ENCODE assay signal across 19 mouse cellular contexts in genomic region chr1:134336958-134337710, GRCm38 (mm10). TPM values are rescaled to one million over a fixed set of nuclear protein-coding genes. Genes with fewer than 3 reads are reported as not detected.
DNase-seq lines count a peak whose midpoint lies in the region; ATAC-seq and TF ChIP-seq lines count a peak whose summit lies in the region.
"Had no signal": no experiment of that assay in that cellular context is flagged by ENCODE, and none has a peak within 500 bp of the region (broad histone marks: within the 10 kb centered on the region; RNA-seq: fewer than 3 reads in every experiment).

No protein-coding gene starts in this region.

- no peaks in the 10 kb centered on the region for H3K36me3 ChIP-seq in heart, embryonic 12.5 days
- H3K36me3 ChIP-seq in midbrain, embryonic 11.5 days (ENCODE audit: control insufficient read depth, insufficient read depth, low read length), result no peaks in the 10 kb centered on the region
- no peaks in the 10 kb centered on the region for H3K36me3 ChIP-seq in midbrain, postnatal 0 days (ENCODE audit: insufficient read depth, low read length)
- H3K36me3 ChIP-seq: hindbrain, embryonic 10.5 days; kidney, embryonic 15.5 days; midbrain, embryonic 10.5 days; neural tube, embryonic 13.5 days had no signal

- ATAC-seq in cerebellum, adult (ENCODE audit: insufficient number of reproducible peaks, low FRiP score, low TSS enrichment), result no peak
- no peak for ATAC-seq in heart, embryonic 12.5 days (ENCODE audit: insufficient number of reproducible peaks, low FRiP score)
- no peak for ATAC-seq in midbrain, embryonic 11.5 days (ENCODE audit: low FRiP score)
- no peak for ATAC-seq in midbrain, postnatal 0 days (ENCODE audit: low FRiP score)
- ATAC-seq: inflammation-experienced regulatory T-cells, adult 6 months had no signal

- peaks cover 83% of the 10 kb centered on the region for H3K4me1 ChIP-seq in heart, embryonic 12.5 days (replicated peaks)
- H3K4me1 ChIP-seq in midbrain, embryonic 11.5 days (ENCODE audit: control insufficient read depth, insufficient read depth, low read length), result no peaks in the 10 kb centered on the region
- H3K4me1 ChIP-seq in midbrain, postnatal 0 days (ENCODE audit: insufficient read depth, low read length), result peaks cover 3% of the 10 kb centered on the region; the same call in 1 of the 2 replicates

- DNase-seq in cerebellum, adult 11-12 months, result peak; percentile 65
- DNase-seq in heart, adult 18-20 months, result no peak
- DNase-seq in midbrain, embryonic 11.5 days (ENCODE audit: low spot score, missing footprints), result peak; percentile 28
- DNase-seq in midbrain, postnatal 0 days (ENCODE audit: low spot score), result no peak
- DNase-seq in cerebellum, adult 9-10 months, result peak; percentile 66
- no peak for DNase-seq in embryo, embryonic 9.5 days (ENCODE audit: extremely low spot score)
- DNase-seq: adrenal gland, postnatal 10 days; lung, adult 18-20 months had no signal

- H3K4me3 ChIP-seq in heart, embryonic 12.5 days, result no peak overlapping the region
- H3K4me3 ChIP-seq in midbrain, embryonic 11.5 days (ENCODE audit: low read depth, low read length), result no peak overlapping the region
- no peak overlapping the region for H3K4me3 ChIP-seq in midbrain, postnatal 0 days (ENCODE audit: low read depth, low read length)
- H3K4me3 ChIP-seq: hindbrain, embryonic 10.5 days; kidney, embryonic 15.5 days; midbrain, embryonic 10.5 days; neural tube, embryonic 13.5 days had no signal

- H3K27ac ChIP-seq in heart, embryonic 12.5 days (ENCODE audit: poor library complexity, severe bottlenecking), result peak overlapping the region; percentile 81; the same call in 1 of the 2 replicates
- no peak overlapping the region for H3K27ac ChIP-seq in midbrain, embryonic 11.5 days (ENCODE audit: low read depth, low read length)
- H3K27ac ChIP-seq in midbrain, postnatal 0 days (ENCODE audit: low read depth, low read length), result no peak overlapping the region
- H3K27ac ChIP-seq: hindbrain, embryonic 10.5 days; kidney, embryonic 15.5 days; midbrain, embryonic 10.5 days; neural tube, embryonic 13.5 days had no signal

- no peak for TF ChIP-seq CTCF in midbrain, postnatal 0 days (IDR thresholded peaks at IDR 0.05)

- H3K27me3 ChIP-seq in heart, embryonic 12.5 days (replicated peaks), result no peaks in the 10 kb centered on the region
- no peaks in the 10 kb centered on the region for H3K27me3 ChIP-seq in midbrain, embryonic 11.5 days (ENCODE audit: control insufficient read depth, insufficient read depth, low read length)
- H3K27me3 ChIP-seq in midbrain, postnatal 0 days (ENCODE audit: insufficient read depth, low read length), result no peaks in the 10 kb centered on the region
- H3K27me3 ChIP-seq: kidney, embryonic 15.5 days; neural tube, embryonic 13.5 days had no signal

- WGBS in heart, embryonic 12.5 days, result 66% methylated on average over 11 of the region's 11 CpGs
- WGBS in midbrain, embryonic 11.5 days, result 86% methylated on average over 11 of the region's 11 CpGs
- 81% methylated on average over 11 of the region's 11 CpGs for WGBS in midbrain, postnatal 0 days

- H3K9me3 ChIP-seq in heart, embryonic 12.5 days (replicated peaks), result no peaks in the 10 kb centered on the region
- H3K9me3 ChIP-seq in midbrain, embryonic 11.5 days (ENCODE audit: control insufficient read depth, low read length), result no peaks in the 10 kb centered on the region
- no peaks in the 10 kb centered on the region for H3K9me3 ChIP-seq in midbrain, postnatal 0 days (ENCODE audit: low read length)
- H3K9me3 ChIP-seq: hindbrain, embryonic 10.5 days; kidney, embryonic 15.5 days; midbrain, embryonic 10.5 days; neural tube, embryonic 13.5 days had no signal

- no peak overlapping the region for H3K4me2 ChIP-seq in heart, embryonic 12.5 days
- H3K4me2 ChIP-seq in midbrain, embryonic 11.5 days, result no peak overlapping the region
- H3K4me2 ChIP-seq in midbrain, postnatal 0 days (ENCODE audit: low read depth, low read length, poor library complexity, severe bottlenecking), result no peak overlapping the region
- H3K4me2 ChIP-seq: kidney, embryonic 15.5 days; neural tube, embryonic 13.5 days had no signal

- H3K9ac ChIP-seq in heart, embryonic 12.5 days, result no peak overlapping the region
- H3K9ac ChIP-seq in midbrain, embryonic 11.5 days (ENCODE audit: low read length), result no peak overlapping the region
- no peak overlapping the region for H3K9ac ChIP-seq in midbrain, postnatal 0 days (replicated peaks; ENCODE audit: low read length, poor library complexity, severe bottlenecking)
- H3K9ac ChIP-seq: kidney, embryonic 15.5 days; neural tube, embryonic 13.5 days had no signal

RNA-seq across cellular contexts. Expression of gene Ppfia4, which starts 4.4 kb away (rescaled TPM):
- polyA plus RNA-seq in heart, embryonic 12.5 days (2016; fragmentation: Nextera tagmentation; extraction: Ambion mirVana), result 17.1 and 17.3 TPM in 2 replicates
- 1 to 10 TPM; 1.1 to 1.5 TPM for total RNA-seq in heart, adult 18-20 months (2021)
- polyA plus RNA-seq in midbrain, embryonic 11.5 days (2014; fragmentation: Nextera tagmentation; extraction: Ambion mirVana), result 1.9 and 2.6 TPM in 2 replicates
- total RNA-seq in midbrain, postnatal 0 days (2014; rRNA removed), result 42.0 and 43.3 TPM in 2 replicates
- polyA plus RNA-seq in midbrain, postnatal 0 days (2015; fragmentation: Nextera tagmentation; extraction: Ambion mirVana), result 28.7 and 29.1 TPM in 2 replicates

RNA-seq across cellular contexts. Expression of gene Tmem183a, which starts 24.6 kb away (rescaled TPM):
- 67.6 and 73.8 TPM in 2 replicates for polyA plus RNA-seq in heart, embryonic 12.5 days (2016; fragmentation: Nextera tagmentation; extraction: Ambion mirVana)
- total RNA-seq in heart, adult 18-20 months (2021), result 10 to 100 TPM; 11.1 to 14.2 TPM
- polyA plus RNA-seq in midbrain, embryonic 11.5 days (2014; fragmentation: Nextera tagmentation; extraction: Ambion mirVana), result 128 and 137 TPM in 2 replicates
- total RNA-seq in midbrain, postnatal 0 days (2014; rRNA removed), result 245 and 286 TPM in 2 replicates
- 120 and 125 TPM in 2 replicates for polyA plus RNA-seq in midbrain, postnatal 0 days (2015; fragmentation: Nextera tagmentation; extraction: Ambion mirVana)

RNA-seq across cellular contexts. Expression of gene Myog, which starts 47.3 kb away (rescaled TPM):
- polyA plus RNA-seq in heart, embryonic 12.5 days (2016; fragmentation: Nextera tagmentation; extraction: Ambion mirVana), result 1.2 and 2.1 TPM in 2 replicates
- total RNA-seq in heart, adult 18-20 months (2021), result not detected
- polyA plus RNA-seq in midbrain, embryonic 11.5 days (2014; fragmentation: Nextera tagmentation; extraction: Ambion mirVana), result not detected in 2 replicates
- 0.11 and 0.19 TPM in 2 replicates for total RNA-seq in midbrain, postnatal 0 days (2014; rRNA removed)
- not detected in 2 replicates for polyA plus RNA-seq in midbrain, postnatal 0 days (2015; fragmentation: Nextera tagmentation; extraction: Ambion mirVana)
- total RNA-seq: left cerebral cortex, postnatal 36 days had no signal
- polyA plus RNA-seq: inflammation-experienced regulatory T-cells, adult 6 months had no signal

RNA-seq across cellular contexts. Expression of gene 4933406M09Rik, which starts 48.6 kb away (rescaled TPM):
- not detected in 2 replicates for polyA plus RNA-seq in heart, embryonic 12.5 days (2016; fragmentation: Nextera tagmentation; extraction: Ambion mirVana)
- not detected for total RNA-seq in heart, adult 18-20 months (2021)
- not detected in 2 replicates for polyA plus RNA-seq in midbrain, embryonic 11.5 days (2014; fragmentation: Nextera tagmentation; extraction: Ambion mirVana)
- total RNA-seq in midbrain, postnatal 0 days (2014; rRNA removed), result not detected in 2 replicates
- not detected in 2 replicates for polyA plus RNA-seq in midbrain, postnatal 0 days (2015; fragmentation: Nextera tagmentation; extraction: Ambion mirVana)
- total RNA-seq: adrenal gland, postnatal 10 days; gastrocnemius, adult 8-10 months; left cerebral cortex, postnatal 36 days had no signal
- polyA plus RNA-seq: embryonic facial prominence, embryonic 14.5 days; hindbrain, embryonic 10.5 days; inflammation-experienced regulatory T-cells, adult 6 months; kidney, embryonic 15.5 days; midbrain, embryonic 10.5 days; neural tube, embryonic 13.5 days; stomach, embryonic 14.5 days had no signal

Comparison
In these comparisons a context has a peak if more than half of its experiments do, and no peak if none do; other contexts are left out.
1. DNase-seq: peak in cerebellum, adult 11-12 months (single experiment), midbrain, embryonic 11.5 days (single experiment) and cerebellum, adult 9-10 months (single experiment); none in heart, adult 18-20 months (0 of 2), midbrain, postnatal 0 days (single experiment) and embryo, embryonic 9.5 days (single experiment).